Mouse (Mus musculus) frontal cortex, postnatal 36 days (tissue): ENCODE data around the gene Impg1.

Source experiments
- DNase-seq, 2 experiments: peaks; one replicate each; pipeline ENCODE4 v3.0.0; 2022; ENCODE audit warnings: low spot score in 2 of 2

The Impg1 gene

DNA sequence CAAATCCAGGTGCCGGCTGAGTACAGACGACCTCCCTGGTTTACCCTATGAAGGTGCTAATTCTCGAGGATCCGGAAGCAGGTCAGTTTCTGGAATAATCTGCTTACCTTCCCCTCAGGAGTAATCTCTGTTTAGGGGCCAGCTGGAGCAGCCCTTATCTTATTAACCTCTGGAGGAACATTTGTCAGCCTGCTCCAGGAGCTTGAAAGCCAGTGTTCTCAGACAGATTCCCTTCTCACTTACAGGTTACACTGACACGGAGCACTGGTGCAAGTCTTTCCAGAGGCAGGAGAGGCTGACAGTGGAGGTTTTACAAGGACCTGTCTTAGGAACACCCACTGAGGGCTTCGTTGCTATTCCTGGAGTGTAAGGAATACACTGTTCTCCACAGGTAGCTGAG is at the start of gene Impg1:
Gene Impg1, minus strand, starts transcription at position 101 of the 400 bp plus-strand sequence.
- peak in 1 of 2 experiments; percentile 2 for DNase-seq

DNA sequence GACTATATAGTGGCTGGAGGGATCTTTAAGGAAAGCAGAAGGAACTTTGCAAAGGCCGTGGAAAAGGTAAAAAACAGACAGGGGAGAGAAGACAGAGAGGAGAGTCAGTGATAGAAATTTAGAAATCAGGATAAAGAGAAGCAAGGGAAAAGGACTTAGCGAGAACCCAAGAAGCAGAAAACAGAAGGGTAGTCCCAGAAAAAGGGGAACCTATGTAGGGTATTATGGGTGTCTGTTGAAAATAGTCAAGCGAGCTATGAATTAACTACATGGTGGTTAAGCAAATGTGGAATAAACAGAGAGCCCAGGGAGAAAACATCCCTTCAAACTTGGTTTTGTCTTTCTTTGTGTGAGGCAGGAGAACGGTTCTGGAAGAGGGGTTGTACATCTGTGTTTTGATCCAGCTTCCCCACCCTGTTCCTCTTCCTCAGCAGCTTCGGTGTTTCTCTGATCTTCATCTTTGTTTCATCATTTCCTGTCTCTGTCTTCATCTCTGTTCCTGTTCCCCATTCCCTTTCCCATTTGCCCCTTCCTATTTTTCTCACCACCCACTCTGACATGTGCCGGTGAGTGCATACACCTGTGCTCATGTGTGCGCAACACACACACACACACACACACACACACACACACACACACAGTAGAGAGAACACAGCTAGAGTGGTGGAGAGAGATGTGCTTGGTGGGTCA is 44.3 kb upstream of the Impg1 start:
- DNase-seq = no peak

DNA sequence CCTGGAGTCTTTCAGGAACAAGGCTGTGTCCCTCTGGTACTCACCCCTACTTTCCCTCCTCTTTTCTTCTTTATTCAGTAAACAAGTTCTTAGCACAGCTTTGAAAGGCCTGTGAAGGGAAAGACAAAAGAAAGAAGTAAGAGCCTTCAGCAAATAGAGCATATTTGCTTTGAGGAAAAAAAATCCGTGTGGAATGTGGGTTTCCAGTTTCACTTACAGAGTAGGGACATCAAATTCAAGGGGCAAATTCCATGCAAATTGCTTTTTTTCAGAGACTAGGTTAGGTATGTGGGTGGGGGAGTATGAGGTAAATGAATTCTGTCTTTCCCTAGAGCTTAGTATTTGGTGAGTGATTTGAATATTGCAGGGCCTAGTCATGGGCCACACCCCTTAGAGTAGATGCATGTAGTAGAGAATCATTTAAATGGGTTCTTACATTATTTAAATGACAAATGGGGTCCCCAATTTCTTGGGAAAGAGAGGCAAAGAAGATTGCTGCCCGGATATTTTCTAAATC is 39.3 kb upstream of the Impg1 start:
- DNase-seq = no peak

DNA sequence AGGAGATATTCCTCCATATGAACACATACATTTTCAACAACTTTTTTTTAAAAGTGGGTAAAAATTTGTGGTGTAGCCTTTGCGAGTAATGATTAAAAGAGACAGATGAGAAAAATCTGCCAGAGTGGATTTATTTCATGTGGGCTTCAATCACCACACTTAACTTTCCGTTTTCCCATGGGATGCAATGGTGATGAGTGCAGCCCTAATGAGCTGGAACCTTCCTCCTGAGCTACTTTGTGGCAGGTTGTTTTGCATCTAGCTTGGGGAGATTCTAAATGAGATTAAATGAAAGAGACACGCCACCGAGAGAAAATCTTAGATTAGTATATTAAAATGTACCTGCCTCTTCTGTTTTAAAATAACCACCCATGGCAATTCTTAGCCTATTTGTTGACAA is 26.3 kb upstream of the Impg1 start:
- no peak for DNase-seq

DNA sequence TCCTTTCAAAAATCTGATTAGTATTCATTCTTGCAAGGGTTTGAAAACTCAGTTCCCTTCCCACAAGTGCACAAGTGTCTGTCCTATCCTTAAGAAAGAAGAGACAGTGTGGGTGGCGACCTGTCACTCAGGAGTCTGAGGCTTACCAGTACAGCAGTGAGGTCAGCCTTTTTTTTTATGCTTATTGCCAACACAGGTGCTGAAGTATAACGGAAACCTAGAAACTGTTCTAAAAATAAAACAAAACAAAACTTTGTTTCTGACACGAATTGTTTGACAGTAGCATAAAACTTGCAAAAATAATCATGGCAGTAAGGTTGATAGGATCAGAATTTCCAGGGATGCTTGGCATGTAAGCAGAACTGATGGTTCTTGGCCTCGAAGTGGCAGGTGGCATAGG is 4.9 kb downstream of the Impg1 start:
- DNase-seq = no peak

DNA sequence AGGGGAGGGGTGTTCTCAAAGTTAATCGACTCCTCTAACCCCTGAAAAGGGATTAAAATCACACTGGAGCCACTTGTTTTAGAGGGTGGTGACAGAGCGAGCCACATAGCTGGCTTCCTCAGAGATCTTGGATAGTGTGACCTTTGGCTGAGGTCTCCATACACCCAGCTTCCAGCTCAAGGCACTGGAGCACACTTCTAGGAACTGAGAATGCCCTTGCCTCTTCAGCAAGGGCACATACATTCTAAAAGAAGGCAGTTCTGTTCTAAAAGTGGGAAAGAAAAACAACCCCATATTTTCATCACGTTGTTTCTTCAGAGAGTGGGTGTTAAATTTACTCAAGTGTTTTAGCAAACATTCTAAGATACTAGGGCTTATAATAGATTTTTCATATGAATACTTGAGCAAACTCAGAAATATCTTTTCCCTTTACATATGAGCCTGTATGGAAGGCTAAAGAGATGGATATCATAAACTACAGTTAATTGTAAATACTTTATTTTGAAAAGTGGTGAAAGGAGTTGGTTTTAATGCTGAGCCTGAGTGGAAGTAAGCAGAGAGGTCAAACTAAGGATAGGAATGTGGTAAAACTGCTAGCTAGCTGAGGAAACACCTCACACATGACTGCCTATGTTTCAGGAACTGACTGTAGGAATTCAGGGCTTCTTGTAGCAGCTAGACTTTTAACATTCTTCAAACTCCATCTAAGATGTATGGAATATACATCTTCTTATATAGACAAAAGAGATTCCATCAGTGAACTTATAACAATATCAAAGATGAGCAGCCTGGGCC is 14.6 kb downstream of the Impg1 start:
- DNase-seq = no peak

DNA sequence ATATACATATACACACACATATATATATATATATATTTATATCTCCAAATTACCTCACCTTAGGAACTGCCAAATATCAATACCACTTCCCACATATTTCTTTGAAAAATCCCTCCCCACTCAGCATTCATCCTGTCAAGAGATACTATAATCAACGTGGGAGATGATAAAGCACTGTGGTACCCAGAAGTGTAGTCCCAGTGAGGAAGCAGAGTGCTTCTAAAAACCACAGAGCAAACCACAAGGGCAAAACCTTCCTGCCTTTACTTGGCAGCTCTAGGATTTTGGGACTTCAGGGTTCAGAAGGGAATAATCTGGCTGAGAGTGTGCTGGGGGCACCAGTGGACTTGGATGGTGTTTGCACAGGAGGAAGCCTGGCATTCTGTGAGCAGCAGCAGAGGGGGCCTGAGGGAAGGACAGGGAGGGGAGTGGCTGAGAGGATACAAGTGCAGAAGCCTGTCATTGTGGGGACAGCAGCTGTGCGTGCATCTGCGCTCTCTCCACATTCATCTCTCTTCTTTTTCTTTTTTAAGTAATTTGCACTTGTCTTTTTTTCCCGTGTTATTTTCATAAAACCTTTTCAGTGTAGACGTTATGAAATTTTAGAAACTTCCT is 24.1 kb downstream of the Impg1 start:
- DNase-seq = no peak

DNA sequence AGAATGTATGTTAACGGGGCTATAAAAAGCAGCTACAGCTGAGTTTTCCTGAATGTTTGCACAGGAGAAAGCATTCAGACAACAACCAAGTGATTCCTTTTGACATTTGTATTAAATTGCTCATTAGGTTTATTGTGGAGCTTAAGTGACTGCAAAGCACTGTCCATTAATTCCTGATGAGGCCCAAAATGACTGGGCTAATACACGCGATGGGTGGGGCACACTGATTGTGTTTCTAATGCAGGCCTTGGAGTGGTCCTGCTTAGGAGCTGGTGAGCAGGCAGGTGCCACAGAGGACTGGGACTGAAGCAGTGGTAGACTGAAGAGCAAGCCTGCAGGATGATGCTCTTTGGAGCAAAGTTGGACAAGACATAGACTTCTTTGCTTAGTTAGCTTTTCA is 73.9 kb downstream of the Impg1 start:
- no peak for DNase-seq

DNA sequence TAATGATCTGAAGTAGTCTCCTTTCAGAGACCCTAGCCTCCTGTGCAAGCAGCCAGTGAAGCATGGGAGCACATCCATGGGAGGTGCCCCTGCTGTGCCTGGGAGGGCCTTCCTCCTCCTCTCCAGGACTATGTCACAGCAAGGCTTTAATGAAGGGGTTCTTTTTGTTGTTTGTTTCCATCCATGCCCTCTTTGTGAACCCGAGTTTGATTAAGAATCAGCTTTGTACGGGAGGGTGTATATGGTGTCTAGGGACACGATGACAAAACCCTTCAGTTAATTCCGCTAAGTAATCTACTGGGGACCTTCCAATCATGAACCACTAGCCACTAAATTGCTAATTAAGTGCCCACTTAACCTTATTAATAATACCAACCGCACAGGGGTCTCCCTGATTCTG is 74.3 kb downstream of the Impg1 start:
- no peak for DNase-seq

DNA sequence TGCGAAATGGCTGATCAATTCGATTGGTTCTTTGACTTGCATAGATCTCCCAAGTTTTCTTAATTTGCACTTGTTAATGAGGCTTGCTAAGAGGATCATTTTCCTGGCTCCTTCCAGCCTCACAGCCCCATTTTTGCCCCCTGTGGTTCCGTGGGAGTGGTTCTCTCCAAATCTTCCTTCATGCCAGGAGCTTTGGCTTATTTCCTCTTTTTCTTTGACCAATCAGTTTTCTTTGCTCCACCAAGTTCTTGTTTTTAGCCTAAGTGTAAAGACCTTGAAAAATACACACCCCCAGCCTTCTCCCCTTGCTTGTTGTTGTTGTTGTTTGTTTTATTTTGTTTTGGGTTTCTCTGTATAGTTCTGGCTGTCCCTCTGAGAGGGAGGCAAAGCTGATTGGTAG is 77.4 kb downstream of the Impg1 start:
- no peak for DNase-seq

DNA sequence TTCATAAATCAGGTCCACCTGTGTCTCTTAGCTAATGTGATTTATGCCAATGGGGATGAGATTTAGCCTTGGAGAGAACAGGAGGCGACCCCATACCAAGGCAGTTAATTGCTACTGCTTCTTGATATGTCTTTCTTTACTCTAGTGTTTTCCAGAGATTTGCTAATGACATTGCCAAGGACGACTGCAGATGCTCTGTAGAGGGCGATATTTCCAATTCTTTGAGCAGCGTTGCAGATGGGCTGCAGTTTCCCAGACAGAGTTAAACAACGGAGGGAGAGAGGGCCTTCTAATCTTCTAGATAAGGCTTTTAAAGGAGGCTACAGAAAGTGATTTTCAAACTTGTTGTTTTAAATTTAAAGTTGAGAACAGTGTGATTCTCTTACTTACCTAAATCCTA is 78.8 kb downstream of the Impg1 start:
- peak in 1 of 2 experiments; percentile 17 for DNase-seq

DNA sequence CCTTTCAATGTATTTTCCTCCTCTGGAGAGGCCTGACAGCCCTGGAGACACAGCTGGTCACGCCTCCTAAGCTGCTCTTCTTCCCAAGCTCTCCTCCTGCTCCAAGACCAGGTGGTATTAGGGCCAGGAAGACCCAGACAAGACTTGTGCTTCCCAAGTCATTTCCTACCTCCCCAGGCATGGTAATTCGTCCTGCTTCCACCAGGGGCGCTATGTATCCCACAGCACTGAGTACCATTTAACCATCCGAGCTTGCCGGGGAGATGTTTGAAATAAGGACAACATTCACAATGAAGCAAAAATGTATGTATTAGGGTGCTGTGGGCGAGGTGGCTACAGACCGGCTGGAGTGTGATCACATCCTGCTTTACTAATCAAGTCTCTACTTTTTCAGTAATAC is 79.3 kb downstream of the Impg1 start:
- DNase-seq = peak in 1 of 2 experiments; percentile 11

DNA sequence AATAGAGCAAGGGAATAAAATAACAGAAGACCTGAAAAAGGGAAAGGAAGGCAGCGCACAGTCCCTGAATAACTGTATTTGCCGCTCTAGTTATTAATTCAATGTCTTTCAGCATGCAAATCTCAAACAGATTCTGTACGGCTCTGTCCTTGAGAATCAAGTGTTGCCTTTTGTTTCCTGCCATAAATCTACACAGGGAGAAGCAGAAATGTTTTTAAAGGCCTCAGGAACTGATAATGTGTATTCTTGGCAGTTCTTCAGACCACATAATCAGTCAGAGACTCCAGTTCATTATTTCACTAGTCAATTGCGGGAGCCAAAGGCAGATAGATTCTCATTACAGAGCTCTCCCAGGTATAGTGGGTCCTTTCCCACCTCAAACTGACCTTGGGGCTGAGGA is 82.6 kb downstream of the Impg1 start:
- no peak for DNase-seq

DNA sequence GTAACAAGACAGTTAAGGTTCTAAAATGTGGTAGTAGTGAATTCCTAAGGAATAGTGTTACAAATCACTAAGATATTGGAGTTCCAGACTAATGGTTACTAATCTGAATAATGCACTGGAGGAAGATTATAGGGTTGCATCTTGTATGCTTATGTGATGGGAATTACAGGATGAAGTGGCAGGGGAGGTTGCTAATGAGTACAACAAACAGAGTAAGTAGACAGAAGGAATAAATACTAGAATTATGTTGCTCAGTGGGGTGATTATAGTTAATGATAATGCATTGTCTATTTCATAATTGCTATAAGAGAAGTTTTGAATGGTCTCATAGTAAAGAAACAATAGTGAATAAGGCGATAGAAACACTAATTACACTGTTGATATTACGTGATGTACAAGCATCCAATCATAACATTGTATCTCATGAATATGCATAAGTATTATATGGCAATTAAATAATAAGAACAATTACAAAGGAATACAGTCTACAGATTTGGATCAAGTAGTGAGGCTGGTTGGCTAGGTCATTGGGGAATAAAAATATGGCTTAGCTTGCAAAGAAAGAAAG is 85.1 kb downstream of the Impg1 start:
- no peak for DNase-seq

DNA sequence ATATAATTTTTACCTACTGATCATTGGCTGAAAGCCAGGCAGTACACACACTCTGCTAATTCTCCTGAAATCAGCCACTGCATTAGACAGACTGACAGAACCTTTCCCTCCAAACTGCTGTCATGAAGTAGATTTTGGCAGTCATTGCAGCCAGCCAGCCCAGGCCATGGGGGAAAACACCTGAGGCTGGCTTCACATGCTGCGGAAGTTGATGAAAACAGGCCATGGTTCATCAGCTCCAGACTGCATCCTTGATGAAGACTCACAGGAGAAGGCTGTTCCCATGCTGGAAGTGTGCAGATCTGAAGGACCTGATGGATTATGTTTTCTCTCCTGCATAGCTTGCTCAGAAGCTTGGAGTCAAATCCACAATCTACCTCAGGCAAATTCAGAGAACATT is 91.2 kb downstream of the Impg1 start:
- DNase-seq = no peak

DNA sequence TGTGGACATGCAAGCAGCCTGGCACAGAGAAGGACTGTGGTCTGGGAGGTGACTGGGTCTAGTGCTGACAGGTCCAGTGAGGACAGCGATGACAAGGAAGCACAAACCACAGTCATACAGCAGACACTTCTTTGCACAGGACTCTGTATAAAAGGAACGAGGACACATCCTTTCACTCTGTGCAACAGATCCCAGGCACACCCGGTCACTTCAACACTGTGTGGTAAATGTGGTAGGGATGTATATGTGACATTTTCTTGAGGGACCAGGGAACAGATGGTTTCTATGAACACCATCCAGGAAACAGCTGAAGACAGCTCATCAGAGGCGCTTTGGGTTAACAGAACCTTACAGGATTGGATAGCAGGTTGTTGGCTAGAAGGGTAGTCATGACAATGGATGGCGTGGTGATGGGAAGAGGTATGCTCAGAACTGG is 92.0 kb downstream of the Impg1 start:
- DNase-seq = peak in 1 of 2 experiments; percentile 23

DNA sequence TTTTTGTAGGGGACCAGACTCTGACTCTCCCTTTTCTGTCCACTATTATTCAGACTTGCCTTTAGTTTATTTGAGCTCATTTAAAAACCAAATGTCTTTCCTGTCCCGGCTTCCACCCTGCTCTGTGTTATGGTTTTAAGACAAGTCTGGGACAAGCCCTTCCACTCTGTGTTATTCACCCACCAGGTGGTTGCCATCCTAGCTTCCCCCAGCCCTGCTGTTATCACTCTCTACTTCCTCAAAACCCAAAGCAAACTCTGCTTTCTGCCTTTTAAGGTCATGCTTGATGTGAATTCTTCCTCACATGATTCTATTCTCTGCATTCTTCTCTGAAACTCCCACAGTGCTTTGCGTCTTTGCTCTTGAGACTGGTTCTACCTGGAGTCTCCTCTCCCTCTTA is 96.6 kb downstream of the Impg1 start:
- DNase-seq = no peak

DNA sequence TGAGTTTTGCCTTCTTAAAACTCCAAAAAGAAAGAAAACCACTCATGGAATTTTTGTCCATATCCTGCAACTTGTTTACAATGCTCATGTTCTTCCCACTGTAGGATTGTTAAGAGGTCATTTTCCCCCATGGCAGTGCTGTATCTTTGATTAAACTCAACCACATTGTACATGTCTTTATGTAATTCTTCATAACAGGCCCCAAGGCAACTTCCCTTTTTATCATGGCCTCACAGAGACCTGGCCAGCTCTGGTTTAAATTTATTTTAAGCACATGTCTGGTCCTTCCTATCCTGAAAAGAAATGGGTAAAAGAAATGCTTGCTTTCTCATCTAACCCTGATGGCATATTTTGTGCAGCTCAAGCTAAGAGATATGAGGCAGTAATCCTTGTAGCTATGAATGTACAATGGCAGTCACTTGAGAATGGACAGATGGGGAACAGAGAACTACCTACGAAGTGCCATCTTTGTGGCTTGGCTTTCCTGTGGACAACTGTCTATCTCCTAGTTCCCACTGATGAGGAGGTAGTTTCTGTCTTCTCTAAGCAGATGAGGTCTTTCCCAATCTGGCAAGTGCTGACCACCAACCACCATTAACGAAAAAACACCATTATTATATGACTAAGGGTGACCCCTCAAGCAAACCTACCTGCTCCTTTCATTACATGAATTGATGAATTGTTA is 97.6 kb downstream of the Impg1 start:
- DNase-seq = no peak

DNA sequence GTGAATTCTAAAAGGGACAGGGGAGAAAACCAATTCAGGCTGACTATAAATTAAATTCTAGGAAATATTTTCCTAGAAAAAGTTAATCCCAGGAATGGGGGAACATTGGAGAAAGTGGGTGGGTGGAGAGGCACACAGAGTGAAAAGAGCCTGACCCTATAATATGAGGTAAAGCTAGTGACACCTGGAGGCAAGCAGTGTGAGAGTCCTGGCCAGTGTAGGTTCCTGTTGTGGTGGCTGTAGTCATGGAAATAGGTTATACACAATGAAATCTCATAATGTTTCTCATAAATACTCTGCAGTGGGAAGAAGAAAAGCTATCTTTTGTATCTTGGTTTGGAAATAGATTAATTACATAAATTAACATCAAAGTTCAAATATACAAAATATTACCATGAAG is 105.2 kb downstream of the Impg1 start:
- DNase-seq = no peak

DNA sequence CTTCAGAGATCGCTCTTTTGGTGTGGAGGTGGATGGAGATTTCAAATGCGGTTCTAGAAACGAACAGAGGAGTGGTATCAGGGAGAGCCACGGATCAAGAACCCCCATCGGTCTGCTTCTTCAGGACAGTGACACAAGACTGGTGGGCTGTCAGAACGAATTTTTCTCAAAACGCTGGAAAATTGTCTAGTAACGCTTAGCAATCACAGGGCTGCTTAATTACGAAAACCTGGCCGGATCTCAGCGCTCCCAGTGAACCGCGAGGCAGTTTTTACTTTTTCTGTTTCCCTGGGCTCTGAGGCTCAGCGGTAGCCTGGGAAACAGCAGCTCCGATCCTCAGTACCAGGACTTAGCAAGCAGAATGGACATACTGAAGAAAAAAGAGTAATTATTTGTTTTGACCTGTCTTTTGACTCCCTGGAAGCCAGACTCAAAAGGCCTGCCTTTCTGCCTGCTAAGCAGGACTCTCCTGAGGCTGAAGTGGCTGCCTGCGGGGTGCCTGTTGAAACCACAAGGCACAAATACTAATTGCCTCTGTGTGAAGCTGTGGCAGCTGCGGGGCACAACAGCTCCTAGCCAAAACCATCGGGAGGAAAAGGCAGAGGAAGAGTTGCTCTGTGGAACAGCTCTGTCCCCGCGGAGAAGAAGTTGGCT is 113.5 kb downstream of the Impg1 start:
- DNase-seq = peak in 1 of 2 experiments; percentile 15

DNA sequence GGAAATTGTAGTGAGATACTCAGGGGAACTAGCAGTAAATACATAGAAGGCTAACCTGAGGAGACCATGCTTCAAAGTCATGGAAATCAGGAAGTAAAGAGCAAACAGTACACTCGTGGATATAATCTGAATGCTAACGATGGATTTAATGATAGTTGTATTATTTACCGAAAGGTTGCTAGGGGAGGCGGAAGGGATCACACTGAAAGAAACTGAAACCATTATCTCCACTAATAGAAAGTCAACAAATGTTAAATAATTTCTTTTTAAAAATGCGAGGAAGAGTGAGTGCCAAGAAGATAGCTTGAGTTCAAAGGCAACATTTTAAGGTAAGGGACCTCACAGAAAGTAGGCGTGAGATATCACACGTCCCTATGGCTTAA is 114.0 kb downstream of the Impg1 start:
- DNase-seq = no peak
